Mouse (Mus musculus) olfactory bulb, adult 2 months (tissue): Measurements from ENCODE around the gene Ankrd12.

Source experiments
- CTCF ChIP-seq: fragments of 200-500 bp; IDR thresholded peaks from 2 replicates; pipeline ENCODE4 v1.5.1; 2012; ENCODE audit warnings: low read depth, mild to moderate bottlenecking, low read length, moderate library complexity; ENCODE audit not compliant: insufficient read depth
- POLR2A ChIP-seq: fragments of 200-500 bp; IDR thresholded peaks from 2 replicates; pipeline ENCODE4 v1.6.1; 2012; ENCODE audit warnings: mild to moderate bottlenecking, low read depth, low read length, moderate library complexity; ENCODE audit not compliant: insufficient read depth

DNA sequence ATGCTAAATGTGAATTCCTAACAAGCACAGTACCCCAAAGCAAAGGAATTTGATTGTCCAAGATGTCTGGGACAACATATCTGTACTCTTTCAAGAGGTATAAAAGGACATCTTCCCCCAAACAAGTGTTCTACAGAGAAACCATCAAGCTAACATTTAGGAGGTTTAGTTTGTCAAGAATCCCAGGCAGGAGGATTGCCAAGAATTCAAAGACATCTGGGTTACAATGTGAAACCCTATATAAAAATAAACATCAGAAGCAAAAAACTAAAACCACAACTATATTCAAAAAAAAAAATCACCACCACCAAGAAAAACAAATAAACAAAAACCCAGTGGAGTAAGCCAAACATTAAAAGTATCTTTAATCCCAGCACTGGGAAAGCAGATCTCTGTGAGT is 13.4 kb upstream of the Ankrd12 start:
- TF ChIP-seq CTCF, result no peak
- no peak for TF ChIP-seq POLR2A
